Mouse (Mus musculus) B cell, adult 62 days (primary cell): Measurements from ENCODE around the gene Vmn1r170. TPM values are rescaled to one million over a fixed set of nuclear protein-coding genes. Genes with fewer than 3 reads are reported as not detected.

Source experiments
- total RNA-seq: library from RNA; stranded (reverse); gene quantifications from 4 replicates; pipeline ENCODE4 v1.2.4, GENCODE M21; 2023

Gene Vmn1r170
- not detected in 4 replicates for total RNA-seq

GRCm38 (mm10) chr7:23605875-23606274 lies at the start of gene Vmn1r170:
Gene Vmn1r170, plus strand, starts transcription at chr7:23606175.

GRCm38 (mm10) chr7:23575226-23575625 lies 30.7 kb upstream of the Vmn1r170 start, which contains the start of gene Vmn1r169:
Gene Vmn1r169, plus strand, starts transcription at chr7:23575526.

GRCm38 (mm10) chr7:23630422-23630821 lies 24.4 kb downstream of the Vmn1r170 start, which contains the start of gene Vmn1r171:
Gene Vmn1r171, plus strand, starts transcription at chr7:23630722.

Other genes starting within 250 kb of the Vmn1r170 start
- not detected in 4 replicates for gene Nlrp5, start 220.3 kb upstream of the Vmn1r170 start, total RNA-seq
- gene Vmn1r167, start 99.0 kb upstream of the Vmn1r170 start, total RNA-seq = not detected in 4 replicates
- gene Vmn1r168, start 66.4 kb upstream of the Vmn1r170 start, total RNA-seq = not detected in 4 replicates
- not detected in 4 replicates for gene Vmn1r169, start 30.6 kb upstream of the Vmn1r170 start, total RNA-seq
- not detected in 4 replicates for gene Vmn1r171, start 24.5 kb downstream of the Vmn1r170 start, total RNA-seq
- not detected in 4 replicates for gene Vmn1r172, start 52.1 kb downstream of the Vmn1r170 start, total RNA-seq
- gene Vmn1r173, start 94.5 kb downstream of the Vmn1r170 start, total RNA-seq = not detected in 4 replicates
- not detected in 4 replicates for gene Vmn1r174, start 146.1 kb downstream of the Vmn1r170 start, total RNA-seq
- not detected in 4 replicates for gene Vmn1r175, start 204.5 kb downstream of the Vmn1r170 start, total RNA-seq
- gene Vmn1r176, start 231.2 kb downstream of the Vmn1r170 start, total RNA-seq = not detected in 4 replicates